Mouse (Mus musculus): ENCODE data around the gene Rap1b. TPM values are rescaled to one million over a fixed set of nuclear protein-coding genes. Genes with fewer than 3 reads are reported as not detected.

The Rap1b gene
- polyA plus RNA-seq, 1 experiment from 2014 or later, result 163 TPM

GRCm38 (mm10) chr10:117862014-117862580, 16.3 kb upstream of the Rap1b start:
- no peaks in the 10 kb centered on the region for H3K36me3 ChIP-seq (ENCODE audit: control insufficient read depth, insufficient read depth, low read length)
- H3K4me3 ChIP-seq (ENCODE audit: low read length), result no peak overlapping the region
- ATAC-seq, result peak; percentile 71
- no peaks in the 10 kb centered on the region for H3K4me1 ChIP-seq (ENCODE audit: control insufficient read depth, insufficient read depth, low read length)
- H3K9me3 ChIP-seq (ENCODE audit: control insufficient read depth, low read length), result no peaks in the 10 kb centered on the region
- H3K9ac ChIP-seq (ENCODE audit: low read depth, low read length), result no peak overlapping the region
- H3K4me2 ChIP-seq (ENCODE audit: low read depth, low read length), result no peak overlapping the region
- H3K27ac ChIP-seq (ENCODE audit: low read length), result no peak overlapping the region
- WGBS, result 61% methylated on average over 11 of the region's 11 CpGs
- H3K27me3 ChIP-seq (replicated peaks; ENCODE audit: control insufficient read depth, insufficient read depth, low read length), result no peaks in the 10 kb centered on the region

- Histone ChIP-seq H3K27me3 (replicated peaks; ENCODE audit: control insufficient read depth, insufficient read depth, low read length) (no peaks in the 10 kb centered on the region), H3K4me3 (ENCODE audit: low read length) (no peak overlapping the region), H3K9me3 (ENCODE audit: control insufficient read depth, low read length) (no peaks in the 10 kb centered on the region), H3K4me1 (ENCODE audit: control insufficient read depth, insufficient read depth, low read length) (no peaks in the 10 kb centered on the region), H3K27ac (ENCODE audit: low read length) (no peak overlapping the region), H3K36me3 (ENCODE audit: control insufficient read depth, insufficient read depth, low read length) (no peaks in the 10 kb centered on the region), H3K9ac (ENCODE audit: low read depth, low read length) (no peak overlapping the region), H3K4me2 (ENCODE audit: low read depth, low read length) (no peak overlapping the region)
- WGBS, result 82% methylated on average over 16 of the region's 16 CpGs
- no peak for ATAC-seq
Measured at GRCm38 (mm10) chr10:117860958-117861357, 15.1 kb upstream of the Rap1b start.

- no peaks in the 10 kb centered on the region for H3K4me1 ChIP-seq (ENCODE audit: control insufficient read depth, insufficient read depth, low read length)
- no peak overlapping the region for H3K4me3 ChIP-seq (ENCODE audit: low read length)
- H3K9me3 ChIP-seq (ENCODE audit: control insufficient read depth, low read length), result no peaks in the 10 kb centered on the region
- H3K36me3 ChIP-seq (ENCODE audit: control insufficient read depth, insufficient read depth, low read length), result no peaks in the 10 kb centered on the region
- no peaks in the 10 kb centered on the region for H3K27me3 ChIP-seq (replicated peaks; ENCODE audit: control insufficient read depth, insufficient read depth, low read length)
- WGBS, result 78% methylated on average over 7 of the region's 7 CpGs
- H3K9ac ChIP-seq (ENCODE audit: low read depth, low read length), result no peak overlapping the region
- no peak overlapping the region for H3K27ac ChIP-seq (ENCODE audit: low read length)
- ATAC-seq, result no peak
- no peak overlapping the region for H3K4me2 ChIP-seq (ENCODE audit: low read depth, low read length)
Measured at GRCm38 (mm10) chr10:117860361-117860760, 14.5 kb upstream of the Rap1b start.

GRCm38 (mm10) chr10:117859800-117860199, 14.0 kb upstream of the Rap1b start:
- H3K4me1 ChIP-seq (ENCODE audit: control insufficient read depth, insufficient read depth, low read length), result no peaks in the 10 kb centered on the region
- H3K36me3 ChIP-seq (ENCODE audit: control insufficient read depth, insufficient read depth, low read length), result no peaks in the 10 kb centered on the region
- H3K27me3 ChIP-seq (replicated peaks; ENCODE audit: control insufficient read depth, insufficient read depth, low read length), result no peaks in the 10 kb centered on the region
- no peak overlapping the region for H3K4me2 ChIP-seq (ENCODE audit: low read depth, low read length)
- H3K27ac ChIP-seq (ENCODE audit: low read length), result no peak overlapping the region
- no peak overlapping the region for H3K9ac ChIP-seq (ENCODE audit: low read depth, low read length)
- ATAC-seq, result no peak
- H3K9me3 ChIP-seq (ENCODE audit: control insufficient read depth, low read length), result no peaks in the 10 kb centered on the region
- no peak overlapping the region for H3K4me3 ChIP-seq (ENCODE audit: low read length)
- 87% methylated on average over 11 of the region's 11 CpGs for WGBS

GRCm38 (mm10) chr10:117858241-117858640, 12.4 kb upstream of the Rap1b start:
- no peak overlapping the region for H3K27ac ChIP-seq (ENCODE audit: low read length)
- no peak overlapping the region for H3K9ac ChIP-seq (ENCODE audit: low read depth, low read length)
- no peaks in the 10 kb centered on the region for H3K9me3 ChIP-seq (ENCODE audit: control insufficient read depth, low read length)
- H3K27me3 ChIP-seq (replicated peaks; ENCODE audit: control insufficient read depth, insufficient read depth, low read length), result no peaks in the 10 kb centered on the region
- H3K4me3 ChIP-seq (ENCODE audit: low read length), result no peak overlapping the region
- H3K4me2 ChIP-seq (ENCODE audit: low read depth, low read length), result no peak overlapping the region
- no peak for ATAC-seq
- H3K4me1 ChIP-seq (ENCODE audit: control insufficient read depth, insufficient read depth, low read length), result no peaks in the 10 kb centered on the region
- H3K36me3 ChIP-seq (ENCODE audit: control insufficient read depth, insufficient read depth, low read length), result no peaks in the 10 kb centered on the region
- WGBS, result 79% methylated on average over 5 of the region's 5 CpGs

GRCm38 (mm10) chr10:117856001-117856720, 10.3 kb upstream of the Rap1b start:
- Histone ChIP-seq H3K4me3 (ENCODE audit: low read length) (no peak overlapping the region), H3K4me1 (ENCODE audit: control insufficient read depth, insufficient read depth, low read length) (no peaks in the 10 kb centered on the region), H3K27me3 (replicated peaks; ENCODE audit: control insufficient read depth, insufficient read depth, low read length) (no peaks in the 10 kb centered on the region), H3K36me3 (ENCODE audit: control insufficient read depth, insufficient read depth, low read length) (no peaks in the 10 kb centered on the region), H3K9me3 (ENCODE audit: control insufficient read depth, low read length) (no peaks in the 10 kb centered on the region), H3K4me2 (ENCODE audit: low read depth, low read length) (no peak overlapping the region), H3K9ac (ENCODE audit: low read depth, low read length) (no peak overlapping the region), H3K27ac (ENCODE audit: low read length) (no peak overlapping the region)
- no peak for ATAC-seq
- WGBS, result 62% methylated on average over 8 of the region's 8 CpGs

GRCm38 (mm10) chr10:117852648-117853192, 6.9 kb upstream of the Rap1b start:
- no peak overlapping the region for H3K27ac ChIP-seq (ENCODE audit: low read length)
- ATAC-seq, result no peak
- 92% methylated on average over 10 of the region's 10 CpGs for WGBS
- H3K4me3 ChIP-seq (ENCODE audit: low read length), result no peak overlapping the region
- H3K27me3 ChIP-seq (replicated peaks; ENCODE audit: control insufficient read depth, insufficient read depth, low read length), result no peaks in the 10 kb centered on the region
- no peaks in the 10 kb centered on the region for H3K4me1 ChIP-seq (ENCODE audit: control insufficient read depth, insufficient read depth, low read length)
- no peaks in the 10 kb centered on the region for H3K9me3 ChIP-seq (ENCODE audit: control insufficient read depth, low read length)
- no peak overlapping the region for H3K9ac ChIP-seq (ENCODE audit: low read depth, low read length)
- H3K4me2 ChIP-seq (ENCODE audit: low read depth, low read length), result no peak overlapping the region
- no peaks in the 10 kb centered on the region for H3K36me3 ChIP-seq (ENCODE audit: control insufficient read depth, insufficient read depth, low read length)

- ATAC-seq, result no peak
- Histone ChIP-seq H3K4me3 (ENCODE audit: low read length) (no peak overlapping the region), H3K9ac (ENCODE audit: low read depth, low read length) (no peak overlapping the region), H3K4me1 (ENCODE audit: control insufficient read depth, insufficient read depth, low read length) (peaks cover 2% of the 10 kb centered on the region; the same call in 1 of the 2 replicates), H3K27me3 (replicated peaks; ENCODE audit: control insufficient read depth, insufficient read depth, low read length) (no peaks in the 10 kb centered on the region), H3K9me3 (ENCODE audit: control insufficient read depth, low read length) (no peaks in the 10 kb centered on the region), H3K36me3 (ENCODE audit: control insufficient read depth, insufficient read depth, low read length) (no peaks in the 10 kb centered on the region), H3K4me2 (ENCODE audit: low read depth, low read length) (no peak overlapping the region), H3K27ac (ENCODE audit: low read length) (no peak overlapping the region)
- WGBS, result 52% methylated on average over 3 of the region's 3 CpGs
Measured at GRCm38 (mm10) chr10:117848981-117849380, 3.1 kb upstream of the Rap1b start.

- H3K4me2 ChIP-seq (ENCODE audit: low read depth, low read length), result peak overlapping the region; percentile 85; the same call in 1 of the 2 replicates
- H3K27ac ChIP-seq (ENCODE audit: low read length), result peak overlapping the region; percentile 99
Measured at GRCm38 (mm10) chr10:117846796-117847195, 961 bp upstream of the Rap1b start.

More at GRCm38 (mm10) chr10:117846796-117847195, 961 bp upstream of the Rap1b start:
- H3K27me3 ChIP-seq (replicated peaks; ENCODE audit: control insufficient read depth, insufficient read depth, low read length), result no peaks in the 10 kb centered on the region
- H3K36me3 ChIP-seq (ENCODE audit: control insufficient read depth, insufficient read depth, low read length), result no peaks in the 10 kb centered on the region
- H3K9me3 ChIP-seq (ENCODE audit: control insufficient read depth, low read length), result no peaks in the 10 kb centered on the region
- H3K4me3 ChIP-seq (ENCODE audit: low read length), result peak overlapping the region; percentile 88; the same call in 1 of the 2 replicates
- peaks cover 7% of the 10 kb centered on the region for H3K4me1 ChIP-seq (ENCODE audit: control insufficient read depth, insufficient read depth, low read length)
- ATAC-seq, result no peak
- H3K9ac ChIP-seq (ENCODE audit: low read depth, low read length), result no peak overlapping the region
- WGBS, result 59% methylated on average over 9 of the region's 9 CpGs
